Mouse (Mus musculus) embryonic facial prominence, embryonic 10.5 days (tissue): ENCODE results near the gene Tmub2. TPM values are rescaled to one million over a fixed set of nuclear protein-coding genes. Genes with fewer than 3 reads are reported as not detected.

ENCODE experiments used
- DNase-seq: peaks from one replicate; pipeline ENCODE4 v3.0.0-alpha.2; 2017; ENCODE audit warnings: low spot score
- H3K27ac ChIP-seq: fragments of 300-500 bp; sonication (generic); replicated peaks from 2 replicates; pipeline ENCODE4 v1.5.1; 2016; ENCODE audit warnings: mild to moderate bottlenecking
- H3K27me3 ChIP-seq: fragments of 300-500 bp; sonication (generic); replicated peaks from 2 replicates; pipeline ENCODE4 v1.6.1; 2016; ENCODE audit warnings: low read depth, mild to moderate bottlenecking; ENCODE audit not compliant: poor library complexity, severe bottlenecking
- H3K36me3 ChIP-seq: fragments of 300-500 bp; sonication (generic); replicated peaks from 2 replicates; pipeline ENCODE4 v1.6.1; 2016; ENCODE audit warnings: mild to moderate bottlenecking, moderate library complexity
- H3K4me1 ChIP-seq: fragments of 300-500 bp; sonication (generic); 2 replicates; pipeline ENCODE4 v1.6.1; 2016
- H3K4me3 ChIP-seq: fragments of 300-500 bp; sonication (generic); 2 replicates; pipeline ENCODE4 v1.5.1; 2016; ENCODE audit warnings: mild to moderate bottlenecking, moderate library complexity
- H3K9me3 ChIP-seq: fragments of 300-500 bp; sonication (generic); 2 replicates; pipeline ENCODE4 v1.6.1; 2016; ENCODE audit warnings: mild to moderate bottlenecking
- WGBS: fragments of 180-500 bp; shearing (Covaris S2); methylation state at CpG from one replicate; pipeline ENCODE4 v1.1.7; 2016; 5-methylcytosine and 5-hydroxymethylcytosine counted together
- polyA plus RNA-seq: library from polyadenylated mRNA; unstranded; fragments of >200 nt; fragmentation: Nextera tagmentation; extraction: Ambion mirVana; gene quantifications from 2 replicates; pipeline ENCODE4 v1.2.1, GENCODE M21; 2016

Tmub2 gene
- polyA plus RNA-seq, 1 experiment from 2014 or later, result 46.2 TPM

GRCm38 (mm10) chr11:102314321-102314720 lies 29.6 kb downstream of the Tmub2 start:
- DNase-seq, result no peak
- Histone ChIP-seq H3K9me3 (no peaks in the 10 kb centered on the region), H3K36me3 (peaks cover 65% of the 10 kb centered on the region), H3K4me1 (peaks cover 52% of the 10 kb centered on the region), H3K27me3 (no peaks in the 10 kb centered on the region), H3K27ac (no peak overlapping the region), H3K4me3 (no peak overlapping the region)
- 90% methylated on average over 12 of the region's 12 CpGs for WGBS

- Histone ChIP-seq H3K9me3 (no peaks in the 10 kb centered on the region), H3K27me3 (no peaks in the 10 kb centered on the region), H3K4me3 (peak overlapping the region; percentile 100), H3K36me3 (peaks cover 49% of the 10 kb centered on the region), H3K4me1 (peaks cover 45% of the 10 kb centered on the region), H3K27ac (peak overlapping the region; percentile 100)
- 20% methylated on average over 14 of the region's 14 CpGs for WGBS
- no peak for DNase-seq
These were observed 31.2 kb downstream of the Tmub2 start for GRCm38 (mm10) chr11:102315690-102316571.

GRCm38 (mm10) chr11:102316572-102317297 lies 32.0 kb downstream of the Tmub2 start:
- peak overlapping the region; percentile 100 for H3K4me3 ChIP-seq
- H3K4me1 ChIP-seq, result peaks cover 37% of the 10 kb centered on the region
- DNase-seq, result peak; percentile 91
- WGBS, result under 1% methylated on average over 76 of the region's 80 CpGs
- no peaks in the 10 kb centered on the region for H3K27me3 ChIP-seq
- peak overlapping the region; percentile 100 for H3K27ac ChIP-seq
- H3K9me3 ChIP-seq, result no peaks in the 10 kb centered on the region
- peaks cover 41% of the 10 kb centered on the region for H3K36me3 ChIP-seq

GRCm38 (mm10) chr11:102317298-102317900 lies 32.7 kb downstream of the Tmub2 start:
- Histone ChIP-seq H3K4me1 (peaks cover 32% of the 10 kb centered on the region), H3K27me3 (0 out of 2 replicates have a peak, but pooled peaks cover 3% of the 10 kb centered on the region), H3K9me3 (no peaks in the 10 kb centered on the region), H3K36me3 (peaks cover 34% of the 10 kb centered on the region), H3K4me3 (peak overlapping the region; percentile 100), H3K27ac (peak overlapping the region; percentile 100)
- under 1% methylated on average over 87 of the region's 87 CpGs for WGBS
- DNase-seq, result peak; percentile 80

GRCm38 (mm10) chr11:102317901-102318575 lies 33.3 kb downstream of the Tmub2 start:
- WGBS, result under 1% methylated on average over 65 of the region's 77 CpGs

GRCm38 (mm10) chr11:102318576-102319409 lies 34.1 kb downstream of the Tmub2 start:
- H3K27ac ChIP-seq, result peak overlapping the region; percentile 100
- H3K36me3 ChIP-seq, result peaks cover 20% of the 10 kb centered on the region
- no peaks in the 10 kb centered on the region for H3K9me3 ChIP-seq
- H3K4me3 ChIP-seq, result peak overlapping the region; percentile 100
- peaks cover 6% of the 10 kb centered on the region; the same call in 1 of the 2 replicates for H3K27me3 ChIP-seq
- DNase-seq, result peak; percentile 76
- H3K4me1 ChIP-seq, result peaks cover 32% of the 10 kb centered on the region
- under 1% methylated on average over 84 of the region's 84 CpGs for WGBS

More at GRCm38 (mm10) chr11:102317901-102318575, 33.3 kb downstream of the Tmub2 start:
- H3K9me3 ChIP-seq, result no peaks in the 10 kb centered on the region
- H3K4me1 ChIP-seq, result peaks cover 32% of the 10 kb centered on the region
- peak overlapping the region; percentile 100 for H3K4me3 ChIP-seq
- peak overlapping the region; percentile 100 for H3K27ac ChIP-seq
- DNase-seq, result peak; percentile 89
- H3K36me3 ChIP-seq, result peaks cover 28% of the 10 kb centered on the region
- peaks cover 6% of the 10 kb centered on the region; the same call in 1 of the 2 replicates for H3K27me3 ChIP-seq

- peaks cover 6% of the 10 kb centered on the region; the same call in 1 of the 2 replicates for H3K27me3 ChIP-seq
- peaks cover 14% of the 10 kb centered on the region for H3K36me3 ChIP-seq
- peak; percentile 84 for DNase-seq
- peak within 1 kb of the TSS; percentile 100 for H3K27ac ChIP-seq
- under 1% methylated on average over 25 of the region's 25 CpGs for WGBS
- peaks cover 32% of the 10 kb centered on the region for H3K4me1 ChIP-seq
- no peaks in the 10 kb centered on the region for H3K9me3 ChIP-seq
- H3K4me3 ChIP-seq, result peak within 1 kb of the TSS; percentile 100
These were observed 34.7 kb downstream of the Tmub2 start, which contains the start of gene Ubtf for GRCm38 (mm10) chr11:102319410-102319792. Ubtf (minus strand) TSS chr11:102319742.

GRCm38 (mm10) chr11:102319941-102320685 lies 35.4 kb downstream of the Tmub2 start:
- peak overlapping the region; percentile 100 for H3K27ac ChIP-seq

GRCm38 (mm10) chr11:102320686-102321005 lies 35.9 kb downstream of the Tmub2 start:
- H3K27ac ChIP-seq, result peak overlapping the region; percentile 100
- 27% methylated on average over 10 of the region's 10 CpGs for WGBS
- H3K4me1 ChIP-seq, result peaks cover 24% of the 10 kb centered on the region

More at GRCm38 (mm10) chr11:102319941-102320685, 35.4 kb downstream of the Tmub2 start:
- Histone ChIP-seq H3K4me3 (peak overlapping the region; percentile 100), H3K36me3 (peaks cover 7% of the 10 kb centered on the region), H3K27me3 (peaks cover 6% of the 10 kb centered on the region; the same call in 1 of the 2 replicates), H3K9me3 (no peaks in the 10 kb centered on the region), H3K4me1 (peaks cover 30% of the 10 kb centered on the region)
- under 1% methylated on average over 38 of the region's 38 CpGs for WGBS
- peak; percentile 84 for DNase-seq

GRCm38 (mm10) chr11:102321931-102322330 lies 37.2 kb downstream of the Tmub2 start:
- no peaks in the 10 kb centered on the region for H3K36me3 ChIP-seq
- peaks cover 12% of the 10 kb centered on the region for H3K4me1 ChIP-seq
- no peak for DNase-seq
- H3K4me3 ChIP-seq, result no peak overlapping the region
- H3K27ac ChIP-seq, result no peak overlapping the region
- no peaks in the 10 kb centered on the region for H3K9me3 ChIP-seq
- peaks cover 6% of the 10 kb centered on the region; the same call in 1 of the 2 replicates for H3K27me3 ChIP-seq
- WGBS, result 77% methylated on average over 6 of the region's 6 CpGs

More at GRCm38 (mm10) chr11:102320686-102321005, 35.9 kb downstream of the Tmub2 start:
- Histone ChIP-seq H3K27me3 (peaks cover 6% of the 10 kb centered on the region; the same call in 1 of the 2 replicates), H3K4me3 (peak overlapping the region; percentile 100), H3K9me3 (no peaks in the 10 kb centered on the region), H3K36me3 (peaks cover 2% of the 10 kb centered on the region)
- DNase-seq, result no peak
